Mouse (Mus musculus) liver, embryonic 12.5 days (tissue): ENCODE measurements around the gene Slc4a3. TPM values are rescaled to one million over a fixed set of nuclear protein-coding genes. Genes with fewer than 3 reads are reported as not detected.

Experiments used
- ATAC-seq: fragments of 200-750 bp; cut with Nextera tagmentation; 2 replicates; pipeline ENCODE4 v1.8.0; 2017; ENCODE audit warnings: moderate number of reproducible peaks, mild to moderate bottlenecking, moderate library complexity
- H3K27ac ChIP-seq: fragments of 300-500 bp; sonication (generic); 2 replicates; pipeline ENCODE4 v1.5.1; 2016; ENCODE audit warnings: mild to moderate bottlenecking
- H3K27me3 ChIP-seq: fragments of 300-500 bp; sonication (generic); replicated peaks from 2 replicates; pipeline ENCODE4 v1.6.1; 2016; ENCODE audit warnings: mild to moderate bottlenecking, moderate library complexity
- H3K36me3 ChIP-seq: fragments of 300-500 bp; sonication (generic); 2 replicates; pipeline ENCODE4 v1.6.1; 2016; ENCODE audit warnings: mild to moderate bottlenecking, moderate library complexity
- H3K4me1 ChIP-seq: fragments of 300-500 bp; sonication (generic); 2 replicates; pipeline ENCODE4 v1.6.1; 2016
- H3K4me2 ChIP-seq: fragments of 300-500 bp; sonication (generic); 2 replicates; pipeline ENCODE4 v1.6.1; 2016; ENCODE audit warnings: mild to moderate bottlenecking, moderate library complexity
- H3K4me3 ChIP-seq: fragments of 300-500 bp; sonication (generic); 2 replicates; pipeline ENCODE4 v1.5.1; 2016; ENCODE audit warnings: mild to moderate bottlenecking, moderate library complexity
- H3K9ac ChIP-seq: fragments of 300-500 bp; sonication (generic); 2 replicates; pipeline ENCODE4 v1.6.1; 2016; ENCODE audit warnings: mild to moderate bottlenecking, moderate library complexity
- H3K9me3 ChIP-seq: fragments of 300-500 bp; sonication (generic); replicated peaks from 2 replicates; pipeline ENCODE4 v1.6.1; 2016; ENCODE audit warnings: mild to moderate bottlenecking, moderate library complexity
- WGBS: fragments of 180-500 bp; shearing (Covaris S2); methylation state at CpG from one replicate; pipeline ENCODE4 v1.1.7; 2016; ENCODE audit not compliant: insufficient replicate concordance; 5-methylcytosine and 5-hydroxymethylcytosine counted together
- polyA plus RNA-seq: library from polyadenylated mRNA; unstranded; fragments of >200 nt; fragmentation: Nextera tagmentation; extraction: Ambion mirVana; gene quantifications from 2 replicates; pipeline ENCODE4 v1.2.1, GENCODE M21; 2016

Slc4a3 gene
- polyA plus RNA-seq, 1 experiment from 2014 or later = 2.4 TPM

DNA sequence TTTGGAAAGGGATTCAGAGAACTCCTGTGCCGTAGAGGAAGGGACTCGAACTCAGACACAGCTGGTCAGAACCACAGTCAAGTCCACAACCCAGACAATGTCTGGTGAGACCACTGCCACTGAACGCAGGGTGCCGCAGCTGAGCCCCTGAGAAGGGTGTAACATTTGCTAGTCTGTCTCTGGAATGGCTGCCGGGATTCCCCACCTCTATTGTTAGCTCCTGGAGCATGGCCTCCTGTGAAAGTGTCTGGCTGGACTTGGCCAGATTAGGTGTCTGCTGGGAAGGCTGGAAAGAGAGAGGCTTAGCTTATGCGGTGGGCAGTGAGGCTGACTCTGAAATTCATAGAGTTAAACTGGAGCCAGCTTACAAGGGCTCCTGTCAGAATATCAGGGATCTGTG, 24.3 kb downstream of the Slc4a3 start:
- Histone ChIP-seq H3K4me2 (no peak overlapping the region), H3K27me3 (peaks cover 23% of the 10 kb centered on the region), H3K4me3 (no peak overlapping the region), H3K4me1 (no peaks in the 10 kb centered on the region), H3K9me3 (no peaks in the 10 kb centered on the region), H3K36me3 (no peaks in the 10 kb centered on the region), H3K27ac (no peak overlapping the region), H3K9ac (no peak overlapping the region)
- ATAC-seq = no peak
- 62% methylated on average over 6 of the region's 6 CpGs for WGBS

DNA sequence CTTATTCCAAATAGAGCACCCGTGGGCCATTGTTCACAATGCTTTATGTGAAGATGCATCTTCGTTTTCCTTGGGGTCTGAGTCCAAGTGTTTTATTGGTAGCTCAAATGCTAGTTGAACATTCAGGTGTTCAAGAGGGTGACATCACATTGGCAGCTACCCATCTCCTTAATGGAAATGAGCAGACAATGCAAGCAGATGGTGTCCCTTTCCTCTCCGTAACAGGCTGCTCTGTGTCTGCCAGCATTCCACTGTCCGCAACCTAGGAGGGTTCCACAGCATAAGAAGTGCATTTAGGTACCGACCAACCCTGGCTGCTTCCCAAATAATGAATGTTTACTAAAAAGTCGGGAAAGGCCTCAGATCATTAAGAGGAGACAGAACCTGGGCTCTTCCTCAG, 26.7 kb downstream of the Slc4a3 start:
- H3K27ac ChIP-seq = no peak overlapping the region
- no peak overlapping the region for H3K4me2 ChIP-seq
- 59% methylated on average over 6 of the region's 6 CpGs for WGBS

GRCm38 (mm10) chr1:75573715-75574114, 27.6 kb downstream of the Slc4a3 start:
- H3K27me3 ChIP-seq = peaks cover 18% of the 10 kb centered on the region
- no peak overlapping the region for H3K27ac ChIP-seq
- 73% methylated on average over 7 of the region's 7 CpGs for WGBS
- H3K4me2 ChIP-seq = no peak overlapping the region
- H3K4me1 ChIP-seq = no peaks in the 10 kb centered on the region
- ATAC-seq = no peak
- H3K36me3 ChIP-seq = no peaks in the 10 kb centered on the region
- H3K9ac ChIP-seq = no peak overlapping the region
- H3K4me3 ChIP-seq = no peak overlapping the region
- no peaks in the 10 kb centered on the region for H3K9me3 ChIP-seq

More for the DNA sequence above, 26.7 kb downstream of the Slc4a3 start:
- Histone ChIP-seq H3K4me3 (no peak overlapping the region), H3K36me3 (no peaks in the 10 kb centered on the region), H3K27me3 (peaks cover 18% of the 10 kb centered on the region), H3K4me1 (no peaks in the 10 kb centered on the region), H3K9ac (no peak overlapping the region), H3K9me3 (no peaks in the 10 kb centered on the region)
- ATAC-seq = no peak

- ATAC-seq = no peak
- H3K4me1 ChIP-seq = no peaks in the 10 kb centered on the region
- H3K9me3 ChIP-seq = no peaks in the 10 kb centered on the region
- H3K4me3 ChIP-seq = no peak overlapping the region
- H3K27ac ChIP-seq = no peak overlapping the region
- no peak overlapping the region for H3K9ac ChIP-seq
- H3K27me3 ChIP-seq = peaks cover 18% of the 10 kb centered on the region
- no peaks in the 10 kb centered on the region for H3K36me3 ChIP-seq
- 69% methylated on average over 17 of the region's 17 CpGs for WGBS
- H3K4me2 ChIP-seq = no peak overlapping the region
Measured at GRCm38 (mm10) chr1:75574476-75575310, 28.6 kb downstream of the Slc4a3 start.

DNA sequence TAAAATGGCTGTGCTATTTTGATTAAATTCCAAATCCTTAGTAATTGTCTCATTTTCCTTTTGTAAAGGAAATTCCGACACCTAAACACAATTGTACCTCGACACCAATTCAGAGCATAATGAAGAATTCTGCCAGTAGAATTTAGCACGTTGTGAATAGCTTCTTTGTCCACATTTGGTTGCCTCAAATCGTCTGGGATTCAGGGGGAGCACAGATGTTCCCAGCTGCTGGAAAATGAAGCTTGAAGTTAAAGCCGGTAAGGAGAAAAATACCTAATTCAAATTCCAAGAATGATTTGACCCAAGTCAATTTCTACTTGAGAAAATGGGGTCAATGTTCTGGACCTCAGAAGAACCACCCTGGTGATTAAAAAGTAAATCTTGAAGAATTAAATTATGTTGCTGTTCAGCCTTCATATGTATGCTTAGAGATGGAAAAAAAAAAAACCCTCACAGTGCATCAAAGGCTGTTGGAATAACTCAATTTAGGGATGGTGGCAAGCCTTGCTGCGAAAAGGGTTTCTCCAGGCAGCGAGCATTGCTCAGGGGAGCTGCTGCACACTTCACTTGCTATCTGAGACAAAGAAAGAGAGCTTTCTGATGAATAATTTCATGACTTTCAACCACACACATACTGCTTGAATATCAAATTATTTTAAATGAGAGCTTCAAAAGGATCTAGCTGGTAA, 36.0 kb downstream of the Slc4a3 start:
- no peak overlapping the region for H3K4me2 ChIP-seq
- no peaks in the 10 kb centered on the region for H3K4me1 ChIP-seq
- no peaks in the 10 kb centered on the region; the same call in 1 of the 2 replicates for H3K27me3 ChIP-seq
- ATAC-seq = no peak
- WGBS = 51% methylated on average over 7 of the region's 7 CpGs
- H3K9ac ChIP-seq = no peak overlapping the region
- no peak overlapping the region for H3K27ac ChIP-seq
- H3K36me3 ChIP-seq = no peaks in the 10 kb centered on the region
- no peaks in the 10 kb centered on the region for H3K9me3 ChIP-seq
- no peak overlapping the region for H3K4me3 ChIP-seq

GRCm38 (mm10) chr1:75582625-75582956, 36.5 kb downstream of the Slc4a3 start:
- H3K4me2 ChIP-seq = no peak overlapping the region
- H3K27ac ChIP-seq = no peak overlapping the region
- H3K36me3 ChIP-seq = no peaks in the 10 kb centered on the region
- 79% methylated on average over 5 of the region's 5 CpGs for WGBS
- H3K27me3 ChIP-seq = no peaks in the 10 kb centered on the region; the same call in 1 of the 2 replicates
- no peaks in the 10 kb centered on the region for H3K4me1 ChIP-seq
- H3K9ac ChIP-seq = no peak overlapping the region
- no peaks in the 10 kb centered on the region for H3K9me3 ChIP-seq
- no peak overlapping the region for H3K4me3 ChIP-seq
- ATAC-seq = no peak

- no peaks in the 10 kb centered on the region for H3K36me3 ChIP-seq
- H3K9ac ChIP-seq = no peak overlapping the region
- no peaks in the 10 kb centered on the region for H3K9me3 ChIP-seq
- H3K27ac ChIP-seq = no peak overlapping the region
- H3K4me1 ChIP-seq = no peaks in the 10 kb centered on the region
- no peak overlapping the region for H3K4me2 ChIP-seq
- no peak for ATAC-seq
- no peak overlapping the region for H3K4me3 ChIP-seq
- WGBS = 57% methylated on average over 10 of the region's 10 CpGs
- H3K27me3 ChIP-seq = no peaks in the 10 kb centered on the region; the same call in 1 of the 2 replicates
Measured at GRCm38 (mm10) chr1:75583034-75583433, 37.0 kb downstream of the Slc4a3 start.

GRCm38 (mm10) chr1:75586791-75587190, 40.7 kb downstream of the Slc4a3 start:
- WGBS = 79% methylated on average over 3 of the region's 3 CpGs
- ATAC-seq = no peak
- no peak overlapping the region for H3K4me2 ChIP-seq

GRCm38 (mm10) chr1:75587738-75588719, 42.0 kb downstream of the Slc4a3 start:
- Histone ChIP-seq H3K4me2 (no peak overlapping the region), H3K9ac (no peak overlapping the region), H3K27ac (no peak overlapping the region), H3K4me1 (no peaks in the 10 kb centered on the region), H3K36me3 (no peaks in the 10 kb centered on the region), H3K27me3 (peaks cover 8% of the 10 kb centered on the region; the same call in 1 of the 2 replicates), H3K9me3 (no peaks in the 10 kb centered on the region), H3K4me3 (no peak overlapping the region)
- WGBS = 47% methylated on average over 12 of the region's 12 CpGs
- ATAC-seq = no peak

More at GRCm38 (mm10) chr1:75586791-75587190, 40.7 kb downstream of the Slc4a3 start:
- no peaks in the 10 kb centered on the region for H3K4me1 ChIP-seq
- H3K27ac ChIP-seq = no peak overlapping the region
- H3K4me3 ChIP-seq = no peak overlapping the region
- H3K36me3 ChIP-seq = no peaks in the 10 kb centered on the region
- no peaks in the 10 kb centered on the region for H3K9me3 ChIP-seq
- H3K9ac ChIP-seq = no peak overlapping the region
- peaks cover 8% of the 10 kb centered on the region; the same call in 1 of the 2 replicates for H3K27me3 ChIP-seq

DNA sequence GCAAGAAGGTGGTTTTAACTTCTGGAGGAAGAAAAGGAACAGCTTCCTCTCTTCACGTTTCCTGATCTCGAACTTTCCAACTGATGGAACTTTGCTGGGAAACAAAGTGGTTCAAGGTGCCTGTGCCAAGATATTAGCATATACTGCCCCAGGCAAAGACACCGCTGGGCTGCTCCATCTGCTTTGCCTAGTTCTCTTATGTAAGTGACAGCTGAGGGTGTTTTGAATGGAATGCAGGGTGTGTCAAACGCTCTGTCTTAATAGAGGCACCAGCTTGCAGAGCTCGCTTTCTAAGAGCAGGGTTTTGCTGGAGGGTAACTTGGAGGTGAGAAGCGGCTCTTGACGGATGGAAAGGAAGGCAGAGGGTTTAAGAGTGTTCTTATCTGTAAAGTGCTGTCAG, 42.8 kb downstream of the Slc4a3 start:
- no peaks in the 10 kb centered on the region for H3K9me3 ChIP-seq
- H3K4me1 ChIP-seq = no peaks in the 10 kb centered on the region
- no peak overlapping the region for H3K4me2 ChIP-seq
- H3K4me3 ChIP-seq = no peak overlapping the region
- WGBS = 32% methylated on average over 7 of the region's 7 CpGs
- no peak overlapping the region for H3K9ac ChIP-seq
- H3K27me3 ChIP-seq = peaks cover 8% of the 10 kb centered on the region; the same call in 1 of the 2 replicates
- H3K27ac ChIP-seq = no peak overlapping the region
- no peaks in the 10 kb centered on the region for H3K36me3 ChIP-seq
- no peak for ATAC-seq

GRCm38 (mm10) chr1:75589983-75590382, 43.9 kb downstream of the Slc4a3 start:
- ATAC-seq = no peak
- Histone ChIP-seq H3K36me3 (no peaks in the 10 kb centered on the region), H3K9ac (no peak overlapping the region), H3K9me3 (no peaks in the 10 kb centered on the region), H3K27ac (no peak overlapping the region), H3K27me3 (peaks cover 8% of the 10 kb centered on the region; the same call in 1 of the 2 replicates), H3K4me2 (no peak overlapping the region), H3K4me3 (no peak overlapping the region), H3K4me1 (no peaks in the 10 kb centered on the region)
- 58% methylated on average over 2 of the region's 2 CpGs for WGBS
